Mouse (Mus musculus): ENCODE measurements around the gene Atxn10. TPM values are rescaled to one million over a fixed set of nuclear protein-coding genes. Genes with fewer than 3 reads are reported as not detected.

The Atxn10 gene
- polyA plus RNA-seq, 1 experiment from 2014 or later = 360 TPM

GRCm38 (mm10) chr15:85403256-85403731 lies 67.2 kb downstream of the Atxn10 start:
- 0 out of 2 replicates have a peak, but pooled peaks have one; percentile 17 for ATAC-seq (ENCODE audit: insufficient read depth)
- peak; percentile 76 for DNase-seq
- Histone ChIP-seq H3K27ac (ENCODE audit: low read depth) (no peak overlapping the region), H3K9ac (no peak overlapping the region), H3K4me2 (no peak overlapping the region), H3K4me3 (ENCODE audit: low read depth, low read length) (no peak overlapping the region), H3K27me3 (ENCODE audit: insufficient read depth, low read length) (no peaks in the 10 kb centered on the region), H3K4me1 (ENCODE audit: insufficient read depth) (no peaks in the 10 kb centered on the region), H3K36me3 (ENCODE audit: insufficient read depth) (peaks cover 7% of the 10 kb centered on the region; the same call in 1 of the 2 replicates), H3K9me3 (ENCODE audit: low read depth, low read length) (no peaks in the 10 kb centered on the region)
- 84% methylated on average over 4 of the region's 4 CpGs for WGBS
- TF ChIP-seq CTCF (IDR thresholded peaks at IDR 0.05; ENCODE audit: low read depth) = peak; percentile 23; the same call in 1 of the 2 replicates

GRCm38 (mm10) chr15:85404739-85405138 lies 68.7 kb downstream of the Atxn10 start:
- Histone ChIP-seq H3K4me3 (ENCODE audit: low read depth, low read length) (no peak overlapping the region), H3K4me1 (ENCODE audit: insufficient read depth) (no peaks in the 10 kb centered on the region), H3K36me3 (ENCODE audit: insufficient read depth) (peaks cover 7% of the 10 kb centered on the region; the same call in 1 of the 2 replicates), H3K27me3 (ENCODE audit: insufficient read depth, low read length) (no peaks in the 10 kb centered on the region), H3K27ac (ENCODE audit: low read depth) (no peak overlapping the region), H3K4me2 (no peak overlapping the region), H3K9ac (no peak overlapping the region), H3K9me3 (ENCODE audit: low read depth, low read length) (no peaks in the 10 kb centered on the region)
- no peak for DNase-seq
- ATAC-seq (ENCODE audit: insufficient read depth) = no peak
- WGBS = 86% methylated on average over 4 of the region's 4 CpGs
- no peak for TF ChIP-seq CTCF (IDR thresholded peaks at IDR 0.05; ENCODE audit: low read depth)

GRCm38 (mm10) chr15:85405567-85405966 lies 69.5 kb downstream of the Atxn10 start:
- Histone ChIP-seq H3K4me2 (no peak overlapping the region), H3K4me3 (ENCODE audit: low read depth, low read length) (no peak overlapping the region), H3K9ac (no peak overlapping the region), H3K27ac (ENCODE audit: low read depth) (no peak overlapping the region), H3K36me3 (ENCODE audit: insufficient read depth) (peaks cover 7% of the 10 kb centered on the region; the same call in 1 of the 2 replicates), H3K9me3 (ENCODE audit: low read depth, low read length) (no peaks in the 10 kb centered on the region), H3K4me1 (ENCODE audit: insufficient read depth) (no peaks in the 10 kb centered on the region), H3K27me3 (ENCODE audit: insufficient read depth, low read length) (no peaks in the 10 kb centered on the region)
- TF ChIP-seq CTCF (IDR thresholded peaks at IDR 0.05; ENCODE audit: low read depth) = no peak
- ATAC-seq (ENCODE audit: insufficient read depth) (no peak), DNase-seq (no peak)
- 79% methylated on average over 3 of the region's 3 CpGs for WGBS

GRCm38 (mm10) chr15:85406846-85407245 lies 70.8 kb downstream of the Atxn10 start:
- WGBS = 35% methylated on average over 1 of the region's 1 CpGs
- Histone ChIP-seq H3K9me3 (ENCODE audit: low read depth, low read length) (no peaks in the 10 kb centered on the region), H3K27ac (ENCODE audit: low read depth) (no peak overlapping the region), H3K9ac (no peak overlapping the region), H3K4me3 (ENCODE audit: low read depth, low read length) (no peak overlapping the region), H3K4me1 (ENCODE audit: insufficient read depth) (no peaks in the 10 kb centered on the region), H3K36me3 (ENCODE audit: insufficient read depth) (peaks cover 5% of the 10 kb centered on the region; the same call in 1 of the 2 replicates), H3K4me2 (no peak overlapping the region), H3K27me3 (ENCODE audit: insufficient read depth, low read length) (no peaks in the 10 kb centered on the region)
- no peak for TF ChIP-seq CTCF (IDR thresholded peaks at IDR 0.05; ENCODE audit: low read depth)
- ATAC-seq (ENCODE audit: insufficient read depth) (no peak), DNase-seq (no peak)

- Histone ChIP-seq H3K4me1 (ENCODE audit: insufficient read depth) (no peaks in the 10 kb centered on the region), H3K9me3 (ENCODE audit: low read depth, low read length) (no peaks in the 10 kb centered on the region), H3K27me3 (ENCODE audit: insufficient read depth, low read length) (no peaks in the 10 kb centered on the region), H3K4me3 (ENCODE audit: low read depth, low read length) (no peak overlapping the region), H3K36me3 (ENCODE audit: insufficient read depth) (peaks cover 3% of the 10 kb centered on the region; the same call in 1 of the 2 replicates), H3K9ac (no peak overlapping the region), H3K27ac (ENCODE audit: low read depth) (no peak overlapping the region), H3K4me2 (no peak overlapping the region)
- 69% methylated on average over 3 of the region's 3 CpGs for WGBS
- ATAC-seq (ENCODE audit: insufficient read depth) = no peak
- no peak for DNase-seq
- no peak for TF ChIP-seq CTCF (IDR thresholded peaks at IDR 0.05; ENCODE audit: low read depth)
These were observed 71.3 kb downstream of the Atxn10 start for GRCm38 (mm10) chr15:85407342-85407741.

GRCm38 (mm10) chr15:85408790-85409189 lies 72.7 kb downstream of the Atxn10 start:
- H3K4me2 ChIP-seq = no peak overlapping the region
- ATAC-seq (ENCODE audit: insufficient read depth) (no peak), DNase-seq (no peak)
- no peak overlapping the region for H3K9ac ChIP-seq
- H3K9me3 ChIP-seq (ENCODE audit: low read depth, low read length) = no peaks in the 10 kb centered on the region
- peaks cover 3% of the 10 kb centered on the region; the same call in 1 of the 2 replicates for H3K36me3 ChIP-seq (ENCODE audit: insufficient read depth)
- TF ChIP-seq CTCF (IDR thresholded peaks at IDR 0.05; ENCODE audit: low read depth) = no peak
- H3K27me3 ChIP-seq (ENCODE audit: insufficient read depth, low read length) = no peaks in the 10 kb centered on the region
- H3K27ac ChIP-seq (ENCODE audit: low read depth) = no peak overlapping the region; the same call in 1 of the 2 replicates
- no peaks in the 10 kb centered on the region for H3K4me1 ChIP-seq (ENCODE audit: insufficient read depth)
- 84% methylated on average over 5 of the region's 5 CpGs for WGBS
- H3K4me3 ChIP-seq (ENCODE audit: low read depth, low read length) = no peak overlapping the region

GRCm38 (mm10) chr15:85409245-85409783 lies 73.3 kb downstream of the Atxn10 start:
- H3K4me3 ChIP-seq (ENCODE audit: low read depth, low read length) = no peak overlapping the region
- H3K4me1 ChIP-seq (ENCODE audit: insufficient read depth) = no peaks in the 10 kb centered on the region
- TF ChIP-seq CTCF (IDR thresholded peaks at IDR 0.05; ENCODE audit: low read depth) = no peak
- H3K27me3 ChIP-seq (ENCODE audit: insufficient read depth, low read length) = no peaks in the 10 kb centered on the region
- H3K36me3 ChIP-seq (ENCODE audit: insufficient read depth) = peaks cover 3% of the 10 kb centered on the region; the same call in 1 of the 2 replicates
- ATAC-seq (ENCODE audit: insufficient read depth) (no peak), DNase-seq (no peak)
- 69% methylated on average over 8 of the region's 8 CpGs for WGBS
- H3K9ac ChIP-seq = no peak overlapping the region
- no peak overlapping the region for H3K4me2 ChIP-seq
- H3K27ac ChIP-seq (ENCODE audit: low read depth) = no peak overlapping the region
- no peaks in the 10 kb centered on the region for H3K9me3 ChIP-seq (ENCODE audit: low read depth, low read length)

All from lung, embryonic 14.5 days (tissue).